Comparison of ENCODE assay signal across 22 mouse cellular contexts in genomic region chr4:114612032-114612431, GRCm38 (mm10).
DNase-seq lines count a peak whose midpoint lies in the region; ATAC-seq and TF ChIP-seq lines count a peak whose summit lies in the region.
"Had no signal": no experiment of that assay in that cellular context is flagged by ENCODE, and none has a peak within 500 bp of the region (broad histone marks: within the 10 kb centered on the region; RNA-seq: fewer than 3 reads in every experiment).

No protein-coding gene starts in this region.

- TF ChIP-seq CTCF in forebrain, postnatal 0 days (IDR thresholded peaks at IDR 0.05; ENCODE audit: low read depth): no peak
- TF ChIP-seq CTCF in midbrain, postnatal 0 days (IDR thresholded peaks at IDR 0.05): no peak

- ATAC-seq in forebrain, postnatal 0 days: peak; percentile 14; the same call in 1 of the 2 replicates
- no peak for ATAC-seq in forebrain, embryonic 14.5 days
- no peak for ATAC-seq in kidney, embryonic 14.5 days (ENCODE audit: low FRiP score, low TSS enrichment)
- ATAC-seq in midbrain, postnatal 0 days (ENCODE audit: low FRiP score): no peak
- ATAC-seq: intestine, postnatal 0 days; liver, embryonic 12.5 days had no signal

- H3K27ac ChIP-seq in forebrain, postnatal 0 days (ENCODE audit: low read depth, low read length): no peak overlapping the region
- H3K27ac ChIP-seq in forebrain, embryonic 14.5 days (ENCODE audit: low read depth, low read length): no peak overlapping the region
- no peak overlapping the region for H3K27ac ChIP-seq in kidney, embryonic 14.5 days (ENCODE audit: low read depth, low read length)
- H3K27ac ChIP-seq in midbrain, postnatal 0 days (ENCODE audit: low read depth, low read length): no peak overlapping the region
- H3K27ac ChIP-seq in midbrain, embryonic 10.5 days (replicated peaks): no peak overlapping the region
- H3K27ac ChIP-seq: embryonic facial prominence, embryonic 15.5 days; liver, embryonic 12.5 days; neural tube, embryonic 15.5 days had no signal

- no peak overlapping the region for H3K9ac ChIP-seq in forebrain, postnatal 0 days
- no peak overlapping the region for H3K9ac ChIP-seq in forebrain, embryonic 14.5 days (ENCODE audit: low read length)
- no peak overlapping the region for H3K9ac ChIP-seq in kidney, embryonic 14.5 days (ENCODE audit: low read depth, low read length)
- H3K9ac ChIP-seq in midbrain, postnatal 0 days (replicated peaks; ENCODE audit: low read length, poor library complexity, severe bottlenecking): no peak overlapping the region
- H3K9ac ChIP-seq: embryonic facial prominence, embryonic 15.5 days; heart, embryonic 12.5 days; liver, embryonic 12.5 days; neural tube, embryonic 15.5 days had no signal

- peak; percentile 27 for DNase-seq in adrenal gland, postnatal 10 days
- DNase-seq in adrenal gland, adult 2 months: no peak
- no peak for DNase-seq in forebrain, postnatal 0 days
- DNase-seq in forebrain, embryonic 14.5 days (ENCODE audit: low spot score): no peak
- DNase-seq in kidney, adult 11 months: peak; percentile 13
- peak; percentile 12 for DNase-seq in midbrain, postnatal 0 days (ENCODE audit: low spot score)
- DNase-seq in midbrain, embryonic 10.5 days (ENCODE audit: low spot score): no peak
- DNase-seq: adrenal gland, postnatal 25 days; cerebellum, adult 9-11 months; gastrocnemius, postnatal 14 days; kidney, postnatal 10 days; lung, adult 18-20 months; lung, postnatal 14 days; right cerebral cortex, adult 18-20 months; right cerebral cortex, postnatal 4 days; thymus, postnatal 14 days had no signal

- no peak overlapping the region for H3K4me3 ChIP-seq in forebrain, postnatal 0 days (ENCODE audit: low read depth, low read length)
- H3K4me3 ChIP-seq in forebrain, embryonic 14.5 days (ENCODE audit: low read depth, low read length): no peak overlapping the region
- H3K4me3 ChIP-seq in kidney, embryonic 14.5 days (ENCODE audit: low read length): no peak overlapping the region
- H3K4me3 ChIP-seq in midbrain, postnatal 0 days (ENCODE audit: low read depth, low read length): no peak overlapping the region
- no peak overlapping the region for H3K4me3 ChIP-seq in midbrain, embryonic 10.5 days
- H3K4me3 ChIP-seq: embryonic facial prominence, embryonic 15.5 days; heart, embryonic 12.5 days; liver, embryonic 12.5 days; neural tube, embryonic 15.5 days had no signal

- H3K4me1 ChIP-seq in forebrain, postnatal 0 days (ENCODE audit: insufficient read depth): no peaks in the 10 kb centered on the region
- no peaks in the 10 kb centered on the region for H3K4me1 ChIP-seq in forebrain, embryonic 14.5 days (ENCODE audit: control insufficient read depth, insufficient read depth, low read length)
- H3K4me1 ChIP-seq in kidney, embryonic 14.5 days (ENCODE audit: control insufficient read depth, insufficient read depth, low read length): 0 out of 2 replicates have a peak, but pooled peaks cover 4% of the 10 kb centered on the region
- H3K4me1 ChIP-seq in midbrain, postnatal 0 days (ENCODE audit: insufficient read depth, low read length): no peaks in the 10 kb centered on the region
- no peaks in the 10 kb centered on the region; the same call in 1 of the 2 replicates for H3K4me1 ChIP-seq in midbrain, embryonic 10.5 days
- H3K4me1 ChIP-seq: embryonic facial prominence, embryonic 15.5 days; heart, embryonic 12.5 days; liver, embryonic 12.5 days; neural tube, embryonic 15.5 days had no signal

- no peaks in the 10 kb centered on the region for H3K36me3 ChIP-seq in forebrain, postnatal 0 days (ENCODE audit: insufficient read depth)
- H3K36me3 ChIP-seq in forebrain, embryonic 14.5 days (ENCODE audit: control insufficient read depth, insufficient read depth, low read length): no peaks in the 10 kb centered on the region
- H3K36me3 ChIP-seq in kidney, embryonic 14.5 days (ENCODE audit: control insufficient read depth, insufficient read depth, low read length): no peaks in the 10 kb centered on the region
- H3K36me3 ChIP-seq in midbrain, postnatal 0 days (ENCODE audit: insufficient read depth, low read length): no peaks in the 10 kb centered on the region
- no peaks in the 10 kb centered on the region for H3K36me3 ChIP-seq in midbrain, embryonic 10.5 days
- H3K36me3 ChIP-seq: embryonic facial prominence, embryonic 15.5 days; heart, embryonic 12.5 days; liver, embryonic 12.5 days; neural tube, embryonic 15.5 days had no signal

- no peaks in the 10 kb centered on the region for H3K9me3 ChIP-seq in forebrain, postnatal 0 days (ENCODE audit: low read length)
- H3K9me3 ChIP-seq in forebrain, embryonic 14.5 days (replicated peaks; ENCODE audit: control insufficient read depth, low read length): no peaks in the 10 kb centered on the region
- no peaks in the 10 kb centered on the region for H3K9me3 ChIP-seq in kidney, embryonic 14.5 days (ENCODE audit: control insufficient read depth, low read length)
- no peaks in the 10 kb centered on the region for H3K9me3 ChIP-seq in midbrain, postnatal 0 days (ENCODE audit: low read length)
- H3K9me3 ChIP-seq in midbrain, embryonic 10.5 days (replicated peaks): no peaks in the 10 kb centered on the region
- H3K9me3 ChIP-seq: embryonic facial prominence, embryonic 15.5 days; heart, embryonic 12.5 days; liver, embryonic 12.5 days; neural tube, embryonic 15.5 days had no signal

- H3K4me2 ChIP-seq in forebrain, postnatal 0 days (ENCODE audit: low read depth): no peak overlapping the region
- H3K4me2 ChIP-seq in forebrain, embryonic 14.5 days (ENCODE audit: low read length): no peak overlapping the region
- H3K4me2 ChIP-seq in kidney, embryonic 14.5 days (replicated peaks; ENCODE audit: low read depth, low read length): no peak overlapping the region
- H3K4me2 ChIP-seq in midbrain, postnatal 0 days (ENCODE audit: low read depth, low read length, poor library complexity, severe bottlenecking): no peak overlapping the region
- H3K4me2 ChIP-seq: embryonic facial prominence, embryonic 15.5 days; heart, embryonic 12.5 days; liver, embryonic 12.5 days; neural tube, embryonic 15.5 days had no signal

- WGBS in forebrain, postnatal 0 days: 64% methylated on average over 5 of the region's 5 CpGs
- 74% methylated on average over 5 of the region's 5 CpGs for WGBS in forebrain, embryonic 14.5 days
- 86% methylated on average over 5 of the region's 5 CpGs for WGBS in kidney, embryonic 14.5 days
- 83% methylated on average over 5 of the region's 5 CpGs for WGBS in midbrain, postnatal 0 days
- 94% methylated on average over 5 of the region's 5 CpGs for whole genome bisulfite sequencing in midbrain, embryonic 10.5 days

- no peaks in the 10 kb centered on the region for H3K27me3 ChIP-seq in forebrain, postnatal 0 days (ENCODE audit: insufficient read depth, low read length)
- H3K27me3 ChIP-seq in forebrain, embryonic 14.5 days (replicated peaks; ENCODE audit: control insufficient read depth, insufficient read depth, low read length): no peaks in the 10 kb centered on the region
- H3K27me3 ChIP-seq in kidney, embryonic 14.5 days (ENCODE audit: control insufficient read depth, insufficient read depth, low read length): no peaks in the 10 kb centered on the region
- no peaks in the 10 kb centered on the region for H3K27me3 ChIP-seq in midbrain, postnatal 0 days (ENCODE audit: insufficient read depth, low read length)
- H3K27me3 ChIP-seq in midbrain, embryonic 10.5 days (ENCODE audit: low read depth, poor library complexity, severe bottlenecking): no peaks in the 10 kb centered on the region
- H3K27me3 ChIP-seq: embryonic facial prominence, embryonic 15.5 days; liver, embryonic 12.5 days; neural tube, embryonic 15.5 days had no signal

Comparison
In these comparisons a context has a peak if more than half of its experiments do, and no peak if none do; other contexts are left out.
1. DNase-seq: peak in adrenal gland, postnatal 10 days (single experiment), kidney, adult 11 months (single experiment) and midbrain, postnatal 0 days (single experiment); none in adrenal gland, adult 2 months (single experiment), forebrain, postnatal 0 days (single experiment), forebrain, embryonic 14.5 days (single experiment) and midbrain, embryonic 10.5 days (single experiment).